Mouse (Mus musculus) CH12.LX (cell line): ENCODE results near the gene Apobec4. TPM values are rescaled to one million over a fixed set of nuclear protein-coding genes. Genes with fewer than 3 reads are reported as not detected.

ENCODE experiments used
- DNase-seq: peaks from one replicate; pipeline ENCODE4 v3.0.0-alpha.2; 2013; ENCODE audit errors: extremely low read depth
- H3K27ac ChIP-seq: 2 replicates; pipeline ENCODE4 v1.5.1; 2012; ENCODE audit warnings: low read depth, mild to moderate bottlenecking, control low read depth, moderate library complexity; ENCODE audit not compliant: insufficient read depth
- H3K27me3 ChIP-seq: replicated peaks from 2 replicates; pipeline ENCODE3; 2012; ENCODE audit warnings: inconsistent platforms
- H3K36me3 ChIP-seq, 2 experiments: replicated peaks in 1 of 2; 2 replicates each; pipeline versions ENCODE3 to v1.6.1; 2012; ENCODE audit warnings: inconsistent platforms in 1 of 2, low read length in 1 of 2, mild to moderate bottlenecking in 1 of 2, mixed read lengths in 1 of 2, moderate library complexity in 1 of 2; ENCODE audit not compliant: control insufficient read depth in 1 of 2, insufficient read depth in 1 of 2
- H3K4me1 ChIP-seq, 2 experiments: 2 replicates each; pipeline ENCODE4 v1.6.1; 2012; ENCODE audit warnings: inconsistent platforms in 1 of 2, moderate library complexity in 1 of 2; ENCODE audit not compliant: insufficient read depth in 2 of 2, control insufficient read depth in 1 of 2
- H3K4me2 ChIP-seq: 2 replicates; pipeline ENCODE4 v1.6.1; 2012; ENCODE audit warnings: low read depth, mild to moderate bottlenecking, control low read depth; ENCODE audit not compliant: poor library complexity, insufficient read depth, severe bottlenecking
- H3K4me3 ChIP-seq, 3 experiments: fragments of 150-350 bp in 1 of 3; sonication (generic) in 1 of 3; replicated peaks in 1 of 3; 2 replicates each; pipeline versions ENCODE3 to v1.5.1; 2011 to 2012; ENCODE audit warnings: low read depth in 2 of 3, low read length in 2 of 3, mild to moderate bottlenecking in 2 of 3, moderate library complexity in 2 of 3, control low read depth in 1 of 3, improper control_type of control experiment in 1 of 3, inconsistent platforms in 1 of 3, mixed read lengths in 1 of 3; ENCODE audit not compliant: poor library complexity in 1 of 3
- H3K79me2 ChIP-seq: replicated peaks from 2 replicates; pipeline ENCODE4 v1.6.1; 2012; ENCODE audit warnings: mild to moderate bottlenecking, moderate library complexity; ENCODE audit not compliant: control insufficient read depth, poor library complexity, insufficient read depth, severe bottlenecking; ENCODE audit errors: extremely low read depth
- H3K9ac ChIP-seq: 2 replicates; pipeline ENCODE4 v1.6.1; 2012; ENCODE audit warnings: low read depth, mild to moderate bottlenecking, control low read depth, moderate library complexity; ENCODE audit not compliant: insufficient read depth
- H3K9me3 ChIP-seq: replicated peaks from 2 replicates; pipeline ENCODE3; 2012; ENCODE audit warnings: low read length, inconsistent platforms, mixed read lengths
- BHLHE40 ChIP-seq: IDR thresholded peaks from 2 replicates; pipeline ENCODE4 v1.6.1; 2011; ENCODE audit warnings: mild to moderate bottlenecking, low read depth, low read length, improper control_type of control experiment
- CTCF ChIP-seq, 2 experiments: IDR thresholded peaks in 1 of 2; conservative IDR thresholded peaks in 1 of 2; 2 replicates each; pipeline ENCODE4 v1.5.1; 2011 to 2012; ENCODE audit warnings: low read depth in 2 of 2, low read length in 2 of 2, improper control_type of control experiment in 1 of 2, inconsistent platforms in 1 of 2, mild to moderate bottlenecking in 1 of 2, moderate library complexity in 1 of 2
- HCFC1 ChIP-seq: IDR thresholded peaks from 2 replicates; pipeline ENCODE4 v1.6.1; 2012; ENCODE audit warnings: low read depth, mild to moderate bottlenecking, inconsistent platforms, low read length, improper control_type of control experiment
- JUND ChIP-seq: conservative IDR thresholded peaks from 2 replicates; pipeline ENCODE4 v1.6.1; 2011; ENCODE audit warnings: low read depth, low read length, improper control_type of control experiment
- KAT2A ChIP-seq: IDR thresholded peaks from 2 replicates; pipeline ENCODE4 v1.6.1; 2012; ENCODE audit warnings: low read length, improper control_type of control experiment, inconsistent platforms; ENCODE audit not compliant: insufficient replicate concordance
- MAX ChIP-seq: IDR thresholded peaks from 2 replicates; pipeline ENCODE4 v1.6.1; 2011; ENCODE audit warnings: low read length, improper control_type of control experiment
- MAZ ChIP-seq: IDR thresholded peaks from 2 replicates; pipeline ENCODE4 v1.6.1; 2012; ENCODE audit warnings: low read depth, mild to moderate bottlenecking, inconsistent platforms, low read length, improper control_type of control experiment, moderate library complexity
- MXI1 ChIP-seq: IDR thresholded peaks from 2 replicates; pipeline ENCODE4 v1.6.1; 2011; ENCODE audit warnings: mild to moderate bottlenecking, low read depth, low read length, improper control_type of control experiment
- PAX5 ChIP-seq: IDR thresholded peaks from 2 replicates; pipeline ENCODE4 v1.6.1; 2012; ENCODE audit warnings: low read length, inconsistent platforms, mixed read lengths
- RAD21 ChIP-seq: IDR thresholded peaks from 2 replicates; pipeline ENCODE4 v1.6.1; 2011; ENCODE audit warnings: low read depth, mild to moderate bottlenecking, low read length, improper control_type of control experiment, moderate library complexity
- USF1 ChIP-seq: IDR thresholded peaks from 2 replicates; pipeline ENCODE4 v1.6.1; 2014; ENCODE audit warnings: low read depth, mild to moderate bottlenecking, inconsistent platforms, low read length, improper control_type of control experiment
- USF2 ChIP-seq: conservative IDR thresholded peaks from 2 replicates; pipeline ENCODE4 v1.6.1; 2011; ENCODE audit warnings: low read depth, low read length, improper control_type of control experiment
- ZC3H11A ChIP-seq: IDR thresholded peaks from 2 replicates; pipeline ENCODE4 v1.6.1; 2012; ENCODE audit warnings: low read depth, mild to moderate bottlenecking, inconsistent platforms, low read length, improper control_type of control experiment
- ZMIZ1 ChIP-seq: IDR thresholded peaks from 2 replicates; pipeline ENCODE4 v1.6.1; 2012; ENCODE audit warnings: low read depth, mild to moderate bottlenecking, inconsistent platforms, low read length, improper control_type of control experiment
- dilution Hi-C: fragments of 300-500 bp; cut with MboI; formaldehyde crosslinking; loops from 2 replicates; pipeline ENCODE4 v1.14.3; 2020; ENCODE audit warnings: low sequenced_read_pairs; ENCODE audit not compliant: extremely low pct_unique_long_range_greater_than_20kb, extremely low pct_ligation_motif_present
- in situ Hi-C: fragments of 300-500 bp; cut with MboI; formaldehyde crosslinking; loops from 3 replicates; pipeline ENCODE4 v1.14.3; 2019; ENCODE audit warnings: low sequenced_read_pairs, low pct_ligation_motif_present, low pct_unique_long_range_greater_than_20kb, mixed read lengths
- polyA plus RNA-seq: library from polyadenylated mRNA; unstranded; fragments of >175 nt; gene quantifications from 2 replicates; pipeline ENCODE4 v1.2.1, GENCODE M21; 2012; ENCODE audit warnings: low read depth; ENCODE audit not compliant: insufficient read length
- total RNA-seq, 2 experiments: library from RNA; depleted of rRNA; stranded (reverse); fragments of 300-350 nt in 1 of 2; fragments of >200 nt in 1 of 2; gene quantifications; 2 replicates each; pipeline ENCODE4 v1.2.3; 2012 to 2014

The Apobec4 gene
- total and polyA plus RNA-seq, 3 experiments, result not detected

GRCm38 (mm10) chr1:152727604-152728236, 22.6 kb upstream of the Apobec4 start:
- Histone ChIP-seq H3K79me2 (no peaks in the 10 kb centered on the region), H3K4me3 (no peak overlapping the region), H3K36me3 (no peaks in the 10 kb centered on the region), H3K27ac (no peak overlapping the region), H3K4me1 (no peaks in the 10 kb centered on the region), H3K9me3 (no peaks in the 10 kb centered on the region), H3K4me2 (no peak overlapping the region), H3K27me3 (no peaks in the 10 kb centered on the region), H3K9ac (no peak overlapping the region)
- no peak for TF ChIP-seq USF1
- no peak for TF ChIP-seq ZC3H11A
- TF ChIP-seq RAD21, result no peak
- no peak for TF ChIP-seq ZMIZ1
- TF ChIP-seq PAX5, result no peak
- TF ChIP-seq HCFC1, result no peak
- TF ChIP-seq USF2, result no peak
- TF ChIP-seq CTCF (conservative IDR thresholded peaks at IDR 0.05 in 1 of 2, IDR thresholded peaks at IDR 0.05 in 1 of 2; ENCODE audit: low read depth in 2 of 2, low read length in 2 of 2), result no peak
- TF ChIP-seq JUND, result no peak
- TF ChIP-seq MAX, result no peak
- DNase-seq, result no peak
- dilution Hi-C loops (no loop called here), in situ Hi-C loops (no loop called here)

GRCm38 (mm10) chr1:152738793-152739192, 11.6 kb upstream of the Apobec4 start:
- no peak for DNase-seq
- peaks cover 4% of the 10 kb centered on the region for H3K9me3 ChIP-seq
- H3K27ac ChIP-seq, result no peak overlapping the region
- no peak for TF ChIP-seq ZC3H11A
- TF ChIP-seq BHLHE40, result no peak
- TF ChIP-seq, all 38 proteins: peak for 0
- dilution Hi-C loops, result no loop called here
- in situ Hi-C loops, result no loop called here
- H3K4me3 ChIP-seq, result no peak overlapping the region
- no peaks in the 10 kb centered on the region for H3K36me3 ChIP-seq
- H3K4me2 ChIP-seq, result no peak overlapping the region
- H3K9ac ChIP-seq, result no peak overlapping the region
- no peaks in the 10 kb centered on the region for H3K79me2 ChIP-seq
- H3K27me3 ChIP-seq, result peaks cover 1% of the 10 kb centered on the region
- no peaks in the 10 kb centered on the region for H3K4me1 ChIP-seq

- peaks cover 4% of the 10 kb centered on the region for H3K9me3 ChIP-seq
- in situ Hi-C loops, result no loop called here
- no peak overlapping the region for H3K4me3 ChIP-seq
- DNase-seq, result no peak
- H3K27ac ChIP-seq, result no peak overlapping the region
- no peak overlapping the region for H3K4me2 ChIP-seq
- H3K79me2 ChIP-seq, result no peaks in the 10 kb centered on the region
- H3K36me3 ChIP-seq, result no peaks in the 10 kb centered on the region
- H3K9ac ChIP-seq, result no peak overlapping the region
- TF ChIP-seq MXI1 (no peak), MAZ (no peak), MAX (no peak), KAT2A (no peak)
- H3K4me1 ChIP-seq, result no peaks in the 10 kb centered on the region
- peaks cover 1% of the 10 kb centered on the region for H3K27me3 ChIP-seq
- dilution Hi-C loops, result no loop called here
Observed at GRCm38 (mm10) chr1:152739374-152739773, 11.0 kb upstream of the Apobec4 start.
